Mouse (Mus musculus): Measurements from ENCODE around the gene Rnaset2a. TPM values are rescaled to one million over a fixed set of nuclear protein-coding genes. Genes with fewer than 3 reads are reported as not detected.
"Not testable (repeated sequence)": the region's sequence is repeated elsewhere in the genome, so short reads cannot be mapped to it uniquely, and the experiment has no call there.

Gene Rnaset2a
- total RNA-seq, 4 experiments from 2014 or later: 4.9 to 12.7 (median 9.8) TPM

- DNase-seq (ENCODE audit: low spot score in 2 of 2): not testable (repeated sequence)
These were observed 7.7 kb downstream of the Rnaset2a start for GRCm38 (mm10) chr17:8140210-8140609.

- not testable (repeated sequence) for DNase-seq (ENCODE audit: low spot score in 2 of 2)
These were observed 9.8 kb downstream of the Rnaset2a start for GRCm38 (mm10) chr17:8138116-8138515.

- DNase-seq (ENCODE audit: low spot score in 2 of 2): not testable (repeated sequence)
These were observed 17.0 kb downstream of the Rnaset2a start for GRCm38 (mm10) chr17:8130849-8131248.

GRCm38 (mm10) chr17:8129578-8129977, 18.3 kb downstream of the Rnaset2a start:
- not testable (repeated sequence) for DNase-seq (ENCODE audit: low spot score in 2 of 2)

- not testable (repeated sequence) for DNase-seq (ENCODE audit: low spot score in 2 of 2)
These were observed 19.4 kb downstream of the Rnaset2a start for GRCm38 (mm10) chr17:8128326-8128993.

- not testable (repeated sequence) for DNase-seq (ENCODE audit: low spot score in 2 of 2)
These were observed 23.3 kb downstream of the Rnaset2a start for GRCm38 (mm10) chr17:8124586-8124985.

GRCm38 (mm10) chr17:8122974-8123373, 24.9 kb downstream of the Rnaset2a start:
- DNase-seq (ENCODE audit: low spot score in 2 of 2): not testable (repeated sequence)

- not testable (repeated sequence) for DNase-seq (ENCODE audit: low spot score in 2 of 2)
These were observed 31.0 kb downstream of the Rnaset2a start for GRCm38 (mm10) chr17:8116928-8117327.

- not testable (repeated sequence) for DNase-seq (ENCODE audit: low spot score in 2 of 2)
These were observed 31.5 kb downstream of the Rnaset2a start for GRCm38 (mm10) chr17:8116378-8116777.

- not testable (repeated sequence) for DNase-seq (ENCODE audit: low spot score in 2 of 2)
These were observed 35.7 kb downstream of the Rnaset2a start for GRCm38 (mm10) chr17:8112199-8112598.

GRCm38 (mm10) chr17:8101297-8101609, 46.6 kb downstream of the Rnaset2a start:
- not testable (repeated sequence) for DNase-seq (ENCODE audit: low spot score in 2 of 2)

GRCm38 (mm10) chr17:8100405-8101296, 47.2 kb downstream of the Rnaset2a start:
- DNase-seq (ENCODE audit: low spot score in 2 of 2): not testable (repeated sequence)

GRCm38 (mm10) chr17:8096199-8096598, 51.7 kb downstream of the Rnaset2a start:
- DNase-seq (ENCODE audit: low spot score in 2 of 2): not testable (repeated sequence)

- DNase-seq (ENCODE audit: low spot score in 2 of 2): not testable (repeated sequence)
These were observed 52.2 kb downstream of the Rnaset2a start for GRCm38 (mm10) chr17:8095653-8096052.

- not testable (repeated sequence) for DNase-seq (ENCODE audit: low spot score in 2 of 2)
These were observed 55.1 kb downstream of the Rnaset2a start for GRCm38 (mm10) chr17:8092537-8093526.

GRCm38 (mm10) chr17:8091320-8091719, 56.6 kb downstream of the Rnaset2a start:
- not testable (repeated sequence) for DNase-seq (ENCODE audit: low spot score in 2 of 2)

- DNase-seq (ENCODE audit: low spot score in 2 of 2): not testable (repeated sequence)
These were observed 78.0 kb downstream of the Rnaset2a start for GRCm38 (mm10) chr17:8069847-8070246.

Measured in layer of hippocampus, adult 8-10 months (tissue).